Mouse (Mus musculus): ENCODE results near the gene Tgfbr3. TPM values are rescaled to one million over a fixed set of nuclear protein-coding genes. Genes with fewer than 3 reads are reported as not detected.

Tgfbr3 gene
- polyA plus RNA-seq, 1 experiment from 2014 or later: 10.3 TPM

DNA sequence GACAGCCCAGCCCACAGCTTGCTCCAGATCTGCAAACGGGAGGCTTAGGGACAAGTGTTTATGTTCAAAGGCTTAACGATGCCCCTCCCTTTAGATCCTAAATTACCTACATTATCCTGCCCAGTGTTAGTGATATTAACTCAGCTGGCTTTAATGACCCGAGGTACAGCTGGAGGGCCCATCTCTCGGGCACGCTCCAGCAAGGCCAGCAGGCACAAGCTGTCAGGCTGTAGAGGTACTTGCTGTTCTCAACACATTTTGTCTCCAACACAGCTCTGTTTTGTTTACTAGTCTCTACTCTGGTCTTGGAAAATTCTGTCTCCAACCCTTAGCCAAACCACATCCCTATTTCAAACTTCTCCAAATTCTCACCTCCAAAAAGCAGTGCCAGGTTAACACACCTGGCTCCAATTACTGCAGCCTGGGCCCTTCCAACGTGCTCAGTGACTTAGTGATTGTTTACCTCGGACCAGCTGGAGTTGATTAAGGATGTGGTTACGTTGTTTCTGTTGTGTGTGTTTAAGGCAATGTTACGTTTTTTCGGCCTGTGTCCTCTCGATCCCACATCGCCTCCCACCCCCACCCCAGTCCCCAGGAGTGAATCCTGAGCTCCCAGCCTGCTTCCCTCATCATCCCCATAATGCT is 93.6 kb downstream of the Tgfbr3 start:
- WGBS: 65% methylated on average over 12 of the region's 12 CpGs
- Histone ChIP-seq H3K27ac (replicated peaks) (no peak overlapping the region), H3K4me2 (replicated peaks) (no peak overlapping the region), H3K36me3 (no peaks in the 10 kb centered on the region), H3K9ac (replicated peaks) (no peak overlapping the region), H3K27me3 (no peaks in the 10 kb centered on the region), H3K9me3 (no peaks in the 10 kb centered on the region), H3K4me3 (no peak overlapping the region), H3K4me1 (no peaks in the 10 kb centered on the region)
- no peak for ATAC-seq (ENCODE audit: low FRiP score, low read depth)

DNA sequence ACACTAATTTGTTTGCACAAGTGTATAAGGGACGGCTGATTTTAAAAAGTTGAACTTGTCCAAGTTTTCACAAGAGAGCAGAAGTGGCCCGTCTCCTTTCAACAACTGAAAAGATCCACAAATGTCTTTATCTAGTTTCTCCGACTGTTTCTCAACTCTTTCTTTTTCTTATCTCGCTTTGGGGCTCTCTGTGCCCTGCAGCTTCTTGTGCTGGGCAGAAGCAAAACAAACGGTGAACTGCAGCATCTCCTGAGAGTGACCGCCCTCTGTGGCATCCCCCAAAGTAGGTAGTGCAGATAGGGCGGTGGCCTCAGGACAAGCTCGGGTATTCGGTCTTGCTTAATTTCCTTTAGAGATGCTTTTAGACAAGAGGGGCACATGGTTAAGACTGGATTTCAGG is 96.3 kb downstream of the Tgfbr3 start:
- ATAC-seq (ENCODE audit: low FRiP score, low read depth): no peak
- Histone ChIP-seq H3K36me3 (no peaks in the 10 kb centered on the region), H3K4me3 (no peak overlapping the region), H3K9me3 (no peaks in the 10 kb centered on the region), H3K4me1 (no peaks in the 10 kb centered on the region), H3K27me3 (no peaks in the 10 kb centered on the region), H3K4me2 (replicated peaks) (no peak overlapping the region), H3K27ac (replicated peaks) (no peak overlapping the region), H3K9ac (replicated peaks) (no peak overlapping the region)
- WGBS: 86% methylated on average over 9 of the region's 9 CpGs

DNA sequence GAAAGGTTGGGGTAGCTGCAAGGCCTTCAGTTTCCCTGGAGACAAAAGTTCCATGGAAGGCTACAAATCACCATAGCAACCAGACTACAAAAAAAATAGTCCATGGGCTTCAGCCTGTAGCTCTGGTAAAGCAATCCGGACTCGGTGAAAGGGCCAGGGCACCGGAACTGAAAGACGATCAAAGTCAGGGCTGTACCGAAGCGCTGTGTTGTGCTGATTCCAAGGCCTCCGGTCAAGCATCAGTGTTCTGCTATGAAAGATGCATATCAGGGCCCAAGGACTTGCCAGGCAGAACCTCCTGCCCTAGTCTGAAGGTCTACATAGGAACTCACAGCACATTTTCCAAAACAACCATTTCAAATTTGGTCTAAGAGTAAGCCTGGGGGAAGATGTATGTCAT is 97.1 kb downstream of the Tgfbr3 start:
- Histone ChIP-seq H3K4me3 (no peak overlapping the region), H3K27me3 (no peaks in the 10 kb centered on the region), H3K27ac (replicated peaks) (no peak overlapping the region), H3K4me2 (replicated peaks) (no peak overlapping the region), H3K9ac (replicated peaks) (no peak overlapping the region), H3K9me3 (no peaks in the 10 kb centered on the region), H3K36me3 (no peaks in the 10 kb centered on the region), H3K4me1 (no peaks in the 10 kb centered on the region)
- no peak for ATAC-seq (ENCODE audit: low FRiP score, low read depth)
- WGBS: 63% methylated on average over 7 of the region's 7 CpGs

DNA sequence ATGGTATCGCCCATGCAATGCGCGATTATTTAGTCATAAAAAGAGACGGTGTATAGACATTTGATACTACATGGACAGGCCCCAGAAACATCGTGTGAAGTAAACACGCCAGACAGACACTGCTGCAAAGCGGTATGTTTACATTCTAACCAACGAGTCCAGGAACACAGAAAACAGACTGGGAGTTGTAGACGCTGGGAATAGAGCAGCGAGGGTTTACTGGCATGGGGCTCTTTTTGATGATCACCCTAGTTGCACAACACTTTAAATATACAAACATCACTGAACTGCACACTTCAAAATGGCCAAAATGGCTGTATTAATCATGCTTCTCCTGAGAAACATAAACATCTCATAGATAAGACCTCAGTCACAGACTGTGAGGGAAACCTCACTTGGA is 100.9 kb downstream of the Tgfbr3 start:
- Histone ChIP-seq H3K4me2 (replicated peaks) (no peak overlapping the region), H3K27me3 (no peaks in the 10 kb centered on the region), H3K9me3 (no peaks in the 10 kb centered on the region), H3K4me1 (no peaks in the 10 kb centered on the region), H3K27ac (replicated peaks) (no peak overlapping the region), H3K4me3 (no peak overlapping the region), H3K36me3 (no peaks in the 10 kb centered on the region), H3K9ac (replicated peaks) (no peak overlapping the region)
- no peak for ATAC-seq (ENCODE audit: low FRiP score, low read depth)
- 91% methylated on average over 10 of the region's 10 CpGs for WGBS

DNA sequence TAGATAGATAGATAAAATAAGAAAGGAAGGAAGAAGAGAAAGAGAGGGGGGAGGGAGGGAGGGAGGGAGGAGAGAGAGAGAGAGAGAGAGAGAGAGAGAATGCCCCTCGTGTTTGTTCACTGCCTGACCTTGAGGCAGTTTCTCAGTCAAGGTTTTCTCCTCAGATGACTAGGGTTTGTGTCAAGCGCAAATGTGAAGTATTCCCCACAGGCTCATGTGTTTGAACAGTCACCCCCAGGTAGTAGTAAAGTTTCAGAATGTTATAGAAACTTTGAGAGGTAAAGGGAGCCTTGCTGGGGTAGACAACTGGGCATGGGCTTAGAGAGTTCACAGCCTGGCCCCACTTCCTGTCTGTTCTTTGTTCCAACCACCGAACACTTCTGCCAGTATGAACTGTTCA is 103.2 kb downstream of the Tgfbr3 start:
- WGBS: 93% methylated on average over 3 of the region's 3 CpGs
- Histone ChIP-seq H3K4me2 (replicated peaks) (no peak overlapping the region), H3K4me3 (no peak overlapping the region), H3K36me3 (no peaks in the 10 kb centered on the region), H3K4me1 (no peaks in the 10 kb centered on the region), H3K27ac (replicated peaks) (no peak overlapping the region), H3K9me3 (no peaks in the 10 kb centered on the region), H3K9ac (replicated peaks) (no peak overlapping the region), H3K27me3 (no peaks in the 10 kb centered on the region)
- ATAC-seq (ENCODE audit: low FRiP score, low read depth): no peak

DNA sequence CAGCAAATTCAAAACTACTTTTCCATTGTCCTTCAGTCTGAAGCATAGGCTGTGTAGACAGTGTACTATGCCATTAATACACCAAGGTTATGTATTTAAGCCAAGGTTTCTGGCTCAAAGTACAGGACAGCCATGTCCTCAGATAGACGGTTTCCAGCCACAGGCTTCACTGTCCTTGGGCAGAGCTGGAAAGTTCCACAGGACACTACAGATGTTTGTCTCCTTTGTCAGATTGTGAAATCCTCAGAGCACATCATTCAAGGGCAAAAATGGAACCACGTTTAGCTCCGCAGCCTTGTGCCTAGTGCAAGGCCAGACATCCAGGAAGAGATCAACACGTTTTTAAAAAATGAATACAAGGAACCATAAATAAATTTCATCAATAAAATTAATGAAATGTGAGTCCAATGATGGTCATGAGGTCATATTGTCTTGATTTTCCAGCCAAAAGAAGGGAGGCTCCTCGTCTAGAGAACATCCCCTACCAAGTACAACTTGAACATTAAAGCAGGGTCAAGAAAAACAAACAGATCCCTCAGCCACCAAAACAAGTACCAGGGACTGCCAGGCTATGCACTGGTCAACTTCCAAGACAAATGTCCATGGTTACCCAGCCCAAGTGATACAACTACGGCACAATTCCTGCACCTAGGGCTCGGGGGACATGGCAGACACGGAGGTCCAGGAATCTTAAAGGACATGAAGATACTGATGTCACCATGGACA is 105.1 kb downstream of the Tgfbr3 start:
- Histone ChIP-seq H3K9me3 (no peaks in the 10 kb centered on the region), H3K4me3 (no peak overlapping the region), H3K36me3 (no peaks in the 10 kb centered on the region), H3K27ac (replicated peaks) (no peak overlapping the region), H3K4me2 (replicated peaks) (no peak overlapping the region), H3K27me3 (no peaks in the 10 kb centered on the region), H3K4me1 (no peaks in the 10 kb centered on the region), H3K9ac (replicated peaks) (no peak overlapping the region)
- no peak for ATAC-seq (ENCODE audit: low FRiP score, low read depth)
- 91% methylated on average over 8 of the region's 8 CpGs for WGBS

DNA sequence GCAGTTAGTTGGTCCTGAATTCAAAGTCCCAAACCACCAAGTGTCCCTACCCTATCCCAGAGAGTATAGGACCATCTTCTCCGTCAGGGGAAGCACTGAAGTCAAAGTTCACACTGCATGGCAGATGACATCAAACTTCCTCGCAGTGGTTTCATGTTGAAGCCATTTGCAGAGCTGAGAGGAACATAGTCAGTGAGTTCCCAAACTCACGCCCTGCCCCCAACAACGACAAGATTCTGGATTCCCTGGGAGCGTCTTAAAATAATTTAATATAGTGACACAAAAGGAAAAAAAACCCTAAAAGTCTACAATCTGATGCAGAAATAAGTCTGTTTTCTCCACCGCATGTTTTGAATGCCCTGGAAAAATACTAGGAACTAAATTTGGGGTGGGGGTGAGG is 105.9 kb downstream of the Tgfbr3 start:
- WGBS: 84% methylated on average over 6 of the region's 6 CpGs
- no peak overlapping the region for H3K4me2 ChIP-seq (replicated peaks)
- H3K9ac ChIP-seq (replicated peaks): no peak overlapping the region
- no peaks in the 10 kb centered on the region for H3K9me3 ChIP-seq
- no peaks in the 10 kb centered on the region for H3K27me3 ChIP-seq
- H3K4me1 ChIP-seq: no peaks in the 10 kb centered on the region
- no peaks in the 10 kb centered on the region for H3K36me3 ChIP-seq
- ATAC-seq (ENCODE audit: low FRiP score, low read depth): no peak
- H3K27ac ChIP-seq (replicated peaks): no peak overlapping the region
- no peak overlapping the region for H3K4me3 ChIP-seq

DNA sequence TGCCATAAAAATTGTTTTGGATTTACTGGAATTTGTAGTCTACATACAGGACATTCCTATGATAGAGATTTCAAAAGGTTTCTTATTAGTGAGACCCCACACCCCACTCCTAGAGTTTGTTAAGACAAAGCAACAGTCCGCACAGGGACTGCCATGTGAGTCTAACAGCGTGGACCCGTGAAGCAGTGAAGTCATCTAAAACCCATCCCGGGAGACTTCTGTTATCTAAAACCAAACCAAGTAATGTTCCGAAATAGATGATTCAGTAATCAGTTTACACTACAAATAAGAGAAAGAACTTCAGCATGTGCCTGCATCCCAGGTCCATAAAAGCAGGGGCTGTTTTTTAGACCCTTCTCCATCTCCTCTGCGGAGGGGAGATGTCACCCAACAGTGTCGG is 106.7 kb downstream of the Tgfbr3 start:
- Histone ChIP-seq H3K4me2 (replicated peaks) (no peak overlapping the region), H3K4me1 (peaks cover 3% of the 10 kb centered on the region; the same call in 1 of the 2 replicates), H3K4me3 (no peak overlapping the region), H3K36me3 (no peaks in the 10 kb centered on the region), H3K27me3 (no peaks in the 10 kb centered on the region), H3K9ac (replicated peaks) (no peak overlapping the region), H3K27ac (replicated peaks) (no peak overlapping the region), H3K9me3 (no peaks in the 10 kb centered on the region)
- ATAC-seq (ENCODE audit: low FRiP score, low read depth): no peak
- WGBS: 95% methylated on average over 7 of the region's 7 CpGs

DNA sequence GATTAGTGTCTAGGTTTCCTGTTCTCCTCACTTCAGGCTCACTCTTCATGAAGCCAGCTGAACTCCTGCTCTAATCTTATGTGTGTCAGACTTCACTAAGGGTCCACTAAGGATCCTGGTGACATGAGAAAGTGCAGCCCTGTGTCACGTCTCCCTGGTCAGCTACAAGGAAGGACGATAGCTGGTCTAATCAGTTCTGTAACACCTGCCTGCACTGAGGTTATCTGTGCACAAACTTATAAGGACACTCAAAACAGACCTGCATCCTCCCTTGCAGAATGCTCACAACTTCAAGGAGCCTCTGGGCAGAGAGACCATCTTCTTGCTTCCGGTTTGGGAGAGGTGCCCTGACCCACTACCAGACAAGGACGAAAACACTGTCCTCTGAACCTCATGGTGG is 107.6 kb downstream of the Tgfbr3 start:
- no peak overlapping the region for H3K9ac ChIP-seq (replicated peaks)
- H3K9me3 ChIP-seq: no peaks in the 10 kb centered on the region
- ATAC-seq (ENCODE audit: low FRiP score, low read depth): no peak
- H3K27ac ChIP-seq (replicated peaks): no peak overlapping the region
- H3K4me1 ChIP-seq: peaks cover 11% of the 10 kb centered on the region
- no peaks in the 10 kb centered on the region for H3K27me3 ChIP-seq
- no peak overlapping the region for H3K4me3 ChIP-seq
- no peak overlapping the region for H3K4me2 ChIP-seq (replicated peaks)
- no peaks in the 10 kb centered on the region for H3K36me3 ChIP-seq
- 92% methylated on average over 4 of the region's 4 CpGs for WGBS

DNA sequence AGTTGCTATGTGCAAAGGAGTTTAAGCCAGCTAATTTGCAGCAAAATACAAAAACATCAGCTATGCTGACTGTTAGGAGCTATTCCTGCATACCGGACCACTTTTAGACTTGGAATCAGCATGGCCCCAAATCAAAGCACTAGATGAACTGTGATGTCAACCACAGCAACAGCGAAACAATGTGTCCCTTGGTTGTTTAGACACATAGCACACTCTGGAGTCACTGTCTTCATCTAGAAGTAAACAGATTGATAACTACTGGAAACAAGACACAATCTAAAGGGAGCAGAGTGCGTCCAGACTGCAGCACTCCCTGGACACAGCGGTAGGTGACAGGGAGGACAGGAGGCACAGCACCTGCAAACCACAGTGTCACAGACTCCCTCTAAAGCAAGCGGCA is 110.2 kb downstream of the Tgfbr3 start:
- Histone ChIP-seq H3K27me3 (no peaks in the 10 kb centered on the region), H3K9ac (replicated peaks) (no peak overlapping the region), H3K36me3 (no peaks in the 10 kb centered on the region), H3K27ac (replicated peaks) (no peak overlapping the region), H3K9me3 (no peaks in the 10 kb centered on the region), H3K4me1 (peaks cover 13% of the 10 kb centered on the region), H3K4me3 (no peak overlapping the region), H3K4me2 (replicated peaks) (no peak overlapping the region)
- 87% methylated on average over 5 of the region's 5 CpGs for WGBS
- ATAC-seq (ENCODE audit: low FRiP score, low read depth): no peak

DNA sequence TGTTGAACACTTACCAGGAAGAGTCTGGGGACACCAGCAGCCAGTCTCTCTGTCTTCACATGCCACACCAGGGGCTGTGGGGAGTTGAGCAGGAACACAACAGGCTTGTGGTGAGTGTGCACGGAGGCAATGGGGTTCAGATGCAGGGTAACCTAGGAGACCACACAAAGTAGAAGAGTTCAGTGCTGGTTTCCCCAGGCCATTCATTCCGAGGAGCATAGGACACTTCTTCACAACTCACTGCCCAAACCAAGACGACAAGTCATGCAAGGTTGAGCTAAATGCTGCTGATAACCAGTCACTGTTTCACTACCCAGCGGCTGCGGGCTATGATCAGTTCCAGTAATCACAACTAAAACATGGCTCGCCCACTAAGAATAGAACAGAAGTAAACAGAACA is 111.6 kb downstream of the Tgfbr3 start:
- WGBS: 34% methylated on average over 6 of the region's 6 CpGs
- Histone ChIP-seq H3K9me3 (no peaks in the 10 kb centered on the region), H3K4me1 (peaks cover 13% of the 10 kb centered on the region), H3K4me3 (no peak overlapping the region), H3K36me3 (no peaks in the 10 kb centered on the region), H3K27ac (replicated peaks) (no peak overlapping the region), H3K4me2 (replicated peaks) (no peak overlapping the region), H3K9ac (replicated peaks) (no peak overlapping the region), H3K27me3 (no peaks in the 10 kb centered on the region)
- no peak for ATAC-seq (ENCODE audit: low FRiP score, low read depth)

DNA sequence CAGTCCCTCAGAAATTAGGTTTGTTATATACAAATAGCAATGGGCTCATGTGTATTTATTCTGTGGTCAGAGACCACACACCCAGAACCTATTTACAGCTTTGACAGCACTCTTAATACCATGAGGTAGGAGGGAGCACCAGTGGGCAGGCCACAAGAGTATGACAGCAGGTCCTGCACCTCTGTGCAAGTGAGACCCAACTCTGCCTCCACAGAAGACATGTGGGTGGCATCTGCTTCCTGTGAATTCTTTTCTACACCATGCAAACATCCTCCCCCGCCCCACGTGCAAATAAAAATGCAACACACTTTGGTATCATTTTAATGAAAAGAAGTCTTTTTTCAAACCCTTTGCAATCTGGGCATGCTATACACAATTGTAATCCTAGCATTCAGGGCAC is 112.2 kb downstream of the Tgfbr3 start:
- ATAC-seq (ENCODE audit: low FRiP score, low read depth): no peak
- 86% methylated on average over 2 of the region's 2 CpGs for WGBS
- H3K27me3 ChIP-seq: no peaks in the 10 kb centered on the region

DNA sequence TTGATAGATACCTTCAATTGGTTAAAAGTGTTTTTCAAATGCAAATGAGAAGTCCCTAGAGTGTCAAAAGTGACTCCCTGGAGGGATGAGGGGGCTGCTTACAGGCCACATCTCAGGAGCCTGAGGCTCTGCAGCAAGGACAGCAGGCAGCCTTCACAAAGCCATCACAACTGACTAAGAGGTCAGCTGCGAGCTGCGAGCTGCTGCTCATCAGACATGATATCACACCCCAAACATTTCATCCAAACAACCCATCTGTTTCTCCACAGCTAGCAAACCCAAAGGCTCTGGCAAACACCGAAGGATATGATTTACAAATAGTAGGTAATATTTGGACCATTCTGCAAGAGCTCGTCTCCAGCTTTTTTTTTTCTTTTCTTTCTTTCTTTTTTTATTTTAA is 112.6 kb downstream of the Tgfbr3 start:
- H3K9me3 ChIP-seq: no peaks in the 10 kb centered on the region
- H3K27ac ChIP-seq (replicated peaks): no peak overlapping the region
- H3K27me3 ChIP-seq: peaks cover 2% of the 10 kb centered on the region; the same call in 1 of the 2 replicates
- H3K4me2 ChIP-seq (replicated peaks): no peak overlapping the region
- H3K36me3 ChIP-seq: no peaks in the 10 kb centered on the region
- no peak overlapping the region for H3K9ac ChIP-seq (replicated peaks)
- WGBS: 40% methylated on average over 4 of the region's 4 CpGs
- no peak for ATAC-seq (ENCODE audit: low FRiP score, low read depth)
- H3K4me1 ChIP-seq: peaks cover 13% of the 10 kb centered on the region
- H3K4me3 ChIP-seq: no peak overlapping the region

More for the DNA sequence above, 112.2 kb downstream of the Tgfbr3 start:
- H3K4me3 ChIP-seq: no peak overlapping the region
- no peak overlapping the region for H3K4me2 ChIP-seq (replicated peaks)
- no peaks in the 10 kb centered on the region for H3K9me3 ChIP-seq
- H3K36me3 ChIP-seq: no peaks in the 10 kb centered on the region
- peaks cover 13% of the 10 kb centered on the region for H3K4me1 ChIP-seq
- H3K9ac ChIP-seq (replicated peaks): no peak overlapping the region
- no peak overlapping the region for H3K27ac ChIP-seq (replicated peaks)
